Mouse (Mus musculus) left cerebral cortex, adult 18-20 months (tissue): ENCODE data around the gene Smc5. TPM values are rescaled to one million over a fixed set of nuclear protein-coding genes. Genes with fewer than 3 reads are reported as not detected.

ENCODE experiments used
- DNase-seq, 2 experiments: peaks; one replicate each; pipeline ENCODE4 v3.0.0; 2021 to 2022; ENCODE audit warnings: low spot score in 2 of 2, mixed read lengths in 1 of 2
- long read RNA-seq, 2 experiments: library from polyadenylated mRNA; stranded (forward); transcript quantifications; one replicate each; pipeline ENCODE4 v2.0.0; 2021
- total RNA-seq, 2 experiments: library from RNA; stranded (reverse); gene quantifications; 2 replicates each; pipeline ENCODE4 v1.2.3; 2021

Smc5 gene
- total RNA-seq = 10 to 100 TPM; 28.4 to 35.6 TPM
- long read RNA-seq, experiment 1, partial matches to known transcripts = 2 of 14 reads
- long read RNA-seq, experiment 1, other reads (novel, unspliced or antisense) = 11 of 14 reads
- long read RNA-seq, experiment 2, full-length matches to known transcripts = 4 of 8 reads
- long read RNA-seq, experiment 2, partial matches to known transcripts = 0 of 8 reads
- long read RNA-seq, experiment 2, other reads (novel, unspliced or antisense) = 4 of 8 reads

- peak; percentile 92 to 93 for DNase-seq
These were observed at the start of gene Smc5 for GRCm38 (mm10) chr19:23273355-23274053. Gene Smc5, minus strand, starts transcription at chr19:23273897.

GRCm38 (mm10) chr19:23323107-23323506 lies 49.4 kb upstream of the Smc5 start:
- no peak for DNase-seq

- DNase-seq = no peak
These were observed 44.3 kb upstream of the Smc5 start for GRCm38 (mm10) chr19:23317989-23318358.

GRCm38 (mm10) chr19:23317295-23317988 lies 43.7 kb upstream of the Smc5 start:
- no peak for DNase-seq

GRCm38 (mm10) chr19:23316851-23317250 lies 43.2 kb upstream of the Smc5 start:
- no peak for DNase-seq

- DNase-seq = no peak
These were observed 36.3 kb upstream of the Smc5 start for GRCm38 (mm10) chr19:23309979-23310378.

GRCm38 (mm10) chr19:23306671-23307070 lies 33.0 kb upstream of the Smc5 start:
- DNase-seq = no peak

GRCm38 (mm10) chr19:23299987-23300386 lies 26.3 kb upstream of the Smc5 start:
- DNase-seq = peak; percentile 15 to 16

- no peak for DNase-seq
These were observed 25.2 kb upstream of the Smc5 start for GRCm38 (mm10) chr19:23298917-23299316.

GRCm38 (mm10) chr19:23297191-23297590 lies 23.5 kb upstream of the Smc5 start:
- no peak for DNase-seq

- no peak for DNase-seq
These were observed 15.6 kb upstream of the Smc5 start for GRCm38 (mm10) chr19:23289251-23289650.

GRCm38 (mm10) chr19:23281911-23282660 lies 8.4 kb upstream of the Smc5 start:
- DNase-seq = no peak

- DNase-seq = no peak
These were observed 492 bp upstream of the Smc5 start for GRCm38 (mm10) chr19:23274054-23274724.

GRCm38 (mm10) chr19:23256771-23257170 lies 16.9 kb downstream of the Smc5 start:
- DNase-seq = no peak

- DNase-seq = no peak
These were observed 27.2 kb downstream of the Smc5 start for GRCm38 (mm10) chr19:23246473-23246872.

GRCm38 (mm10) chr19:23225065-23225464 lies 48.6 kb downstream of the Smc5 start:
- DNase-seq = peak; percentile 23 to 43

- peak; percentile 44 to 75 for DNase-seq
These were observed 59.4 kb downstream of the Smc5 start for GRCm38 (mm10) chr19:23214326-23214725.

GRCm38 (mm10) chr19:23211325-23211724 lies 62.4 kb downstream of the Smc5 start:
- DNase-seq = no peak

- no peak for DNase-seq
These were observed 70.1 kb downstream of the Smc5 start for GRCm38 (mm10) chr19:23203505-23204053.

- DNase-seq = no peak
These were observed 71.6 kb downstream of the Smc5 start for GRCm38 (mm10) chr19:23202106-23202505.

- no peak for DNase-seq
These were observed 80.6 kb downstream of the Smc5 start for GRCm38 (mm10) chr19:23193076-23193475.
